Mouse (Mus musculus) heart, embryonic 14.5 days (tissue): ENCODE data around the gene Sept6. TPM values are rescaled to one million over a fixed set of nuclear protein-coding genes. Genes with fewer than 3 reads are reported as not detected.

Experiments used
- ATAC-seq: fragments of 200-750 bp; cut with Nextera tagmentation; 2 replicates; pipeline ENCODE4 v1.8.0; 2017; ENCODE audit warnings: low read depth, moderate TSS enrichment; ENCODE audit not compliant: insufficient number of reproducible peaks, insufficient read depth, low FRiP score
- H3K27ac ChIP-seq, 2 experiments: fragments of 200-500 bp in 1 of 2; fragments of 300-500 bp in 1 of 2; sonication (generic) in 1 of 2; replicated peaks in 1 of 2; 2 replicates each; pipeline ENCODE4 v1.5.1; 2012 to 2014; ENCODE audit warnings: low read depth in 2 of 2, low read length in 2 of 2, control low read depth in 1 of 2, mild to moderate bottlenecking in 1 of 2, mixed read lengths in 1 of 2; ENCODE audit not compliant: control insufficient read depth in 1 of 2, insufficient read depth in 1 of 2
- H3K27me3 ChIP-seq: fragments of 300-500 bp; sonication (generic); 2 replicates; pipeline ENCODE4 v1.6.1; 2014; ENCODE audit warnings: mild to moderate bottlenecking, low read length, control low read depth; ENCODE audit not compliant: control insufficient read depth, insufficient read depth
- H3K36me3 ChIP-seq: fragments of 300-500 bp; sonication (generic); 2 replicates; pipeline ENCODE4 v1.6.1; 2014; ENCODE audit warnings: mild to moderate bottlenecking, control low read depth, low read length, mixed read lengths; ENCODE audit not compliant: control insufficient read depth, insufficient read depth
- H3K4me1 ChIP-seq, 2 experiments: fragments of 200-500 bp in 1 of 2; fragments of 300-500 bp in 1 of 2; sonication (generic) in 1 of 2; 2 replicates each; pipeline ENCODE4 v1.6.1; 2012 to 2014; ENCODE audit warnings: low read length in 2 of 2, control low read depth in 1 of 2, mixed read lengths in 1 of 2; ENCODE audit not compliant: control insufficient read depth in 2 of 2, insufficient read depth in 2 of 2
- H3K4me2 ChIP-seq: fragments of 300-500 bp; sonication (generic); 2 replicates; pipeline ENCODE4 v1.6.1; 2014; ENCODE audit warnings: mild to moderate bottlenecking, low read length
- H3K4me3 ChIP-seq, 2 experiments: fragments of 200-500 bp in 1 of 2; fragments of 300-500 bp in 1 of 2; sonication (generic) in 1 of 2; 2 replicates each; pipeline ENCODE4 v1.5.1; 2012 to 2014; ENCODE audit warnings: low read length in 2 of 2, mild to moderate bottlenecking in 2 of 2, control low read depth in 1 of 2, low read depth in 1 of 2, moderate library complexity in 1 of 2; ENCODE audit not compliant: control insufficient read depth in 1 of 2, insufficient read depth in 1 of 2
- H3K9ac ChIP-seq: fragments of 300-500 bp; sonication (generic); 2 replicates; pipeline ENCODE4 v1.6.1; 2014; ENCODE audit warnings: mild to moderate bottlenecking, low read length
- H3K9me3 ChIP-seq: fragments of 300-500 bp; sonication (generic); 2 replicates; pipeline ENCODE4 v1.6.1; 2016; ENCODE audit warnings: low read length, control low read depth; ENCODE audit not compliant: control insufficient read depth
- WGBS: fragments of 180-500 bp; shearing (Covaris S2); extraction: QIAGEN DNeasy Blood & Tissue Kit; methylation state at CpG from one replicate; pipeline ENCODE4 v1.1.7; 2014; 5-methylcytosine and 5-hydroxymethylcytosine counted together
- polyA plus RNA-seq: library from polyadenylated mRNA; unstranded; fragments of >200 nt; fragmentation: Nextera tagmentation; extraction: Ambion mirVana; gene quantifications from 2 replicates; pipeline ENCODE4 v1.2.1, GENCODE M21; 2014

The Sept6 gene
- polyA plus RNA-seq, 1 experiment from 2014 or later: 55.9 TPM

- WGBS: 22% methylated on average over 11 of the region's 11 CpGs
- Histone ChIP-seq H3K27me3 (no peaks in the 10 kb centered on the region), H3K4me3 (peak overlapping the region; percentile 65 to 72), H3K4me1 (peaks cover 3 to 9% of the 10 kb centered on the region in 2 experiments; a peak in 3 of 4 replicates), H3K9me3 (no peaks in the 10 kb centered on the region), H3K36me3 (no peaks in the 10 kb centered on the region), H3K27ac (peak overlapping the region; percentile 67 to 87), H3K9ac (peak overlapping the region; percentile 83), H3K4me2 (peak overlapping the region; percentile 65)
- peak; percentile 7; the same call in 1 of the 2 replicates for ATAC-seq
These were observed 1.7 kb downstream of the Sept6 start for GRCm38 (mm10) chrX:36989752-36990404.

GRCm38 (mm10) chrX:36989234-36989751 lies 2.3 kb downstream of the Sept6 start:
- ATAC-seq: peak; percentile 94
- WGBS: 16% methylated on average over 24 of the region's 29 CpGs
- peak overlapping the region; percentile 65 for H3K4me2 ChIP-seq

GRCm38 (mm10) chrX:36988754-36989153 lies 2.8 kb downstream of the Sept6 start:
- Histone ChIP-seq H3K4me3 (peak overlapping the region; percentile 65 to 72), H3K36me3 (no peaks in the 10 kb centered on the region), H3K27me3 (no peaks in the 10 kb centered on the region), H3K9ac (peak overlapping the region; percentile 83), H3K4me2 (peak overlapping the region; percentile 65), H3K9me3 (no peaks in the 10 kb centered on the region), H3K27ac (peak overlapping the region; percentile 32 to 87; a peak in 2 of 4 replicates), H3K4me1 (peaks cover 6 to 15% of the 10 kb centered on the region in 2 experiments)
- peak; percentile 10; the same call in 1 of the 2 replicates for ATAC-seq
- 22% methylated on average over 15 of the region's 23 CpGs for WGBS

More at GRCm38 (mm10) chrX:36989234-36989751, 2.3 kb downstream of the Sept6 start:
- no peaks in the 10 kb centered on the region for H3K9me3 ChIP-seq
- H3K36me3 ChIP-seq: no peaks in the 10 kb centered on the region
- H3K4me1 ChIP-seq: peaks cover 3 to 10% of the 10 kb centered on the region in 2 experiments; a peak in 3 of 4 replicates
- H3K27me3 ChIP-seq: no peaks in the 10 kb centered on the region
- peak overlapping the region; percentile 77 to 87 for H3K27ac ChIP-seq
- H3K9ac ChIP-seq: peak overlapping the region; percentile 83
- H3K4me3 ChIP-seq: peak overlapping the region; percentile 65 to 72

GRCm38 (mm10) chrX:36987851-36988250 lies 3.7 kb downstream of the Sept6 start:
- no peak overlapping the region for H3K27ac ChIP-seq
- no peak for ATAC-seq
- peaks cover 13 to 23% of the 10 kb centered on the region in 2 experiments for H3K4me1 ChIP-seq
- no peaks in the 10 kb centered on the region for H3K27me3 ChIP-seq
- WGBS: 56% methylated on average over 4 of the region's 4 CpGs
- no peaks in the 10 kb centered on the region for H3K36me3 ChIP-seq
- H3K9ac ChIP-seq: peak overlapping the region; percentile 83
- H3K4me3 ChIP-seq: peak overlapping the region; percentile 65 to 72; a peak in 3 of 4 replicates
- peak overlapping the region; percentile 65 for H3K4me2 ChIP-seq
- H3K9me3 ChIP-seq: no peaks in the 10 kb centered on the region

GRCm38 (mm10) chrX:36985041-36985440 lies 6.6 kb downstream of the Sept6 start:
- Histone ChIP-seq H3K4me2 (no peak overlapping the region), H3K4me3 (no peak overlapping the region), H3K36me3 (no peaks in the 10 kb centered on the region), H3K9me3 (no peaks in the 10 kb centered on the region), H3K27ac (0 out of 4 replicates have a peak overlapping the region, but pooled peaks of 1 of the 2 experiments have one; percentile 14), H3K27me3 (no peaks in the 10 kb centered on the region), H3K4me1 (peaks cover 16 to 26% of the 10 kb centered on the region in 2 experiments), H3K9ac (no peak overlapping the region)
- ATAC-seq: no peak
- 65% methylated on average over 3 of the region's 3 CpGs for WGBS

GRCm38 (mm10) chrX:36983654-36984311 lies 7.8 kb downstream of the Sept6 start:
- Histone ChIP-seq H3K4me3 (no peak overlapping the region), H3K27me3 (no peaks in the 10 kb centered on the region), H3K4me2 (peak overlapping the region; percentile 45; the same call in 1 of the 2 replicates), H3K27ac (peak overlapping the region; percentile 77 to 79), H3K36me3 (no peaks in the 10 kb centered on the region), H3K9me3 (no peaks in the 10 kb centered on the region), H3K9ac (peak overlapping the region; percentile 51), H3K4me1 (peaks cover 15 to 26% of the 10 kb centered on the region in 2 experiments)
- ATAC-seq: no peak
- 48% methylated on average over 11 of the region's 11 CpGs for WGBS

GRCm38 (mm10) chrX:36982892-36983653 lies 8.5 kb downstream of the Sept6 start:
- Histone ChIP-seq H3K4me1 (peaks cover 15 to 26% of the 10 kb centered on the region in 2 experiments), H3K27ac (peak overlapping the region; percentile 77 to 79)

More at GRCm38 (mm10) chrX:36982892-36983653, 8.5 kb downstream of the Sept6 start:
- Histone ChIP-seq H3K27me3 (no peaks in the 10 kb centered on the region), H3K9me3 (no peaks in the 10 kb centered on the region), H3K9ac (peak overlapping the region; percentile 25; the same call in 1 of the 2 replicates), H3K4me3 (no peak overlapping the region), H3K36me3 (no peaks in the 10 kb centered on the region), H3K4me2 (peak overlapping the region; percentile 45)
- WGBS: 33% methylated on average over 8 of the region's 8 CpGs
- 0 out of 2 replicates have a peak, but pooled peaks have one; percentile 50 for ATAC-seq
